Mouse (Mus musculus) CH12.LX (cell line): Measurements from ENCODE around the gene Rab11fip5.

ENCODE experiments used
- CTCF ChIP-seq, 2 experiments: IDR thresholded peaks in 1 of 2; conservative IDR thresholded peaks in 1 of 2; 2 replicates each; pipeline ENCODE4 v1.5.1; 2011 to 2012; ENCODE audit warnings: low read depth in 2 of 2, low read length in 2 of 2, improper control_type of control experiment in 1 of 2, inconsistent platforms in 1 of 2, mild to moderate bottlenecking in 1 of 2, moderate library complexity in 1 of 2
- POLR2A ChIP-seq: IDR thresholded peaks from 2 replicates; pipeline ENCODE4 v1.6.1; 2011; ENCODE audit warnings: low read depth, mild to moderate bottlenecking, improper control_type of control experiment, low read length
- TCF12 ChIP-seq: IDR thresholded peaks from 2 replicates; pipeline ENCODE4 v1.6.1; 2014; ENCODE audit warnings: low read depth, mild to moderate bottlenecking, inconsistent platforms, low read length, improper control_type of control experiment
- UBTF ChIP-seq: IDR thresholded peaks from 2 replicates; pipeline ENCODE4 v1.6.1; 2012; ENCODE audit warnings: low read depth, mild to moderate bottlenecking, inconsistent platforms, low read length, improper control_type of control experiment, moderate library complexity

DNA sequence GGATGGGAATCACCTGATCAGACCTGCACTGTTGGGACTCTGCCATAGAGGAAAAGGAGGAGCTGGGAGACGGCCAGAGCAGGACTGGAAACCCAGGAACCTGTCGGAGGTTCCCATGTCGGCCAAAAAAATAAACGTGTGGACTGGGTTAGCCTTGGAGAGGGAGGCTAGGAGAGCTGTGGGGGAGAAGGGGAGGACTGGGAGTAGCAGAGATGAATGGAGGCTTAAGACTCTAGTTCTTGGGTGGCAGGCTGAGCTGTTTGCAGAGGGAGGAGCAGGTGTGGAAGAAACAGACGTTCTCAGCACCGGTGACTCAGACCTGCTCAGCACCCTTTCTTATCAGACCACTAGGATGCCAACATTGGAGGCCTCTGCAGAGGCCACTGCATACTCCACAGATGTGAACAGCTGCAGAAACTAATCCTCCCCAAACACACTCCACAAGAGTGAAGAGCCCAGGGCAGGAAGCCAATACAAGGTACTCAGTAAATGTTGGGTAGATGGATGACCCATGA lies 43.2 kb downstream of the Rab11fip5 start:
- TF ChIP-seq POLR2A: no peak
- no peak for TF ChIP-seq TCF12
- TF ChIP-seq UBTF: no peak
- no peak for TF ChIP-seq CTCF (conservative IDR thresholded peaks at IDR 0.05 in 1 of 2, IDR thresholded peaks at IDR 0.05 in 1 of 2; ENCODE audit: low read depth in 2 of 2, low read length in 2 of 2)
